Mouse (Mus musculus): ENCODE measurements around the gene Rho.

GRCm38 (mm10) chr6:115966227-115966966 is 34.8 kb downstream of the Rho start:
- TF ChIP-seq GATA1 (IDR thresholded peaks at IDR 0.05; ENCODE audit: low read length) (no peak), TAL1 (IDR thresholded peaks at IDR 0.05; ENCODE audit: low read length) (no peak)
